Mouse (Mus musculus) hindbrain, embryonic 10.5 days (tissue): Measurements from ENCODE around the gene Tnpo1. TPM values are rescaled to one million over a fixed set of nuclear protein-coding genes. Genes with fewer than 3 reads are reported as not detected.
A peak's percentile ranks its signal among the peaks of the same experiment; 100 is the strongest.

Experiments
- DNase-seq: peaks from one replicate; pipeline ENCODE4 v3.0.0-alpha.2; 2017; ENCODE audit warnings: low spot score
- H3K27ac ChIP-seq: fragments of 300-500 bp; sonication (generic); 2 replicates; pipeline ENCODE4 v1.5.1; 2016; ENCODE audit warnings: mild to moderate bottlenecking, moderate library complexity
- H3K27me3 ChIP-seq: fragments of 300-500 bp; sonication (generic); 2 replicates; pipeline ENCODE4 v1.6.1; 2016; ENCODE audit warnings: mild to moderate bottlenecking; ENCODE audit not compliant: poor library complexity, insufficient read depth, severe bottlenecking
- H3K36me3 ChIP-seq: fragments of 300-500 bp; sonication (generic); 2 replicates; pipeline ENCODE4 v1.6.1; 2016; ENCODE audit warnings: mild to moderate bottlenecking, moderate library complexity
- H3K4me1 ChIP-seq: fragments of 300-500 bp; sonication (generic); replicated peaks from 2 replicates; pipeline ENCODE4 v1.6.1; 2016; ENCODE audit warnings: mild to moderate bottlenecking
- H3K4me3 ChIP-seq: fragments of 300-500 bp; sonication (generic); 2 replicates; pipeline ENCODE4 v1.5.1; 2016; ENCODE audit warnings: mild to moderate bottlenecking, moderate library complexity
- H3K9me3 ChIP-seq: fragments of 300-500 bp; sonication (generic); 2 replicates; pipeline ENCODE4 v1.6.1; 2016; ENCODE audit warnings: mild to moderate bottlenecking, moderate library complexity
- WGBS: fragments of 180-500 bp; shearing (Covaris S2); methylation state at CpG from one replicate; pipeline ENCODE4 v1.1.7; 2016; 5-methylcytosine and 5-hydroxymethylcytosine counted together
- polyA plus RNA-seq: library from polyadenylated mRNA; unstranded; fragments of >200 nt; fragmentation: Nextera tagmentation; extraction: Ambion mirVana; gene quantifications from 2 replicates; pipeline ENCODE4 v1.2.1, GENCODE M21; 2016

Tnpo1 gene
- polyA plus RNA-seq, 1 experiment from 2014 or later, result 74.6 TPM

GRCm38 (mm10) chr13:98874727-98875126 lies 51.5 kb downstream of the Tnpo1 start:
- Histone ChIP-seq H3K36me3 (peaks cover 99% of the 10 kb centered on the region), H3K27ac (no peak overlapping the region), H3K27me3 (no peaks in the 10 kb centered on the region), H3K9me3 (no peaks in the 10 kb centered on the region), H3K4me1 (peaks cover 4% of the 10 kb centered on the region; the same call in 1 of the 2 replicates), H3K4me3 (no peak overlapping the region)
- DNase-seq, result no peak
- WGBS, result 94% methylated on average over 3 of the region's 3 CpGs

DNA sequence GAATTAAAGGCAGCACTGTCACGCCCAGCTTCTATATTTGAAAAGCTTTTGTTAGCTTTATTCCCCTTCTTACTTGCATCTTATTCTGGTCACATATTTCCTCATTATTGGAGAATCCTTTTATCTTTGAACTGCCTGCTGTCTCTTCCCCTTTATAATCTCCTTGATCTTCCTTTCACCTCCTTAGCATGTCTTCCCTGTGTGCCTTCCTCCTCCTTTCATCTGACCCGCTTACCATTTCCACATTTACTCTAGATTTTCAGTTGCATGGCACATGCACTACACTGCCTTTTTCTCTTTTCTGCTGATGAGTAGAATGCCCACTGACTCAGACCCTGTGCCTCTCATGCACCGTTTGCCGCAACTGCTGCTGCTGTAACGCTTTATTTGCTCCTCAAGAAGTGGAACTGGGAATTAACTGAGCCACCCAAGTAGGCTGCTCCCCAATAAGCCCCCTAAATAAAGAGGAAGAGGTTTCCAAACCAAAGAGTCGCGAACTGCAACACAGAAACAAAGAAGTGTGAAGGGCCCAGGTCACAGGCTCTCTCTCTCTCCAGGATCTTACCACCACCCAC lies 53.8 kb downstream of the Tnpo1 start:
- Histone ChIP-seq H3K36me3 (peaks cover 99% of the 10 kb centered on the region), H3K4me1 (peaks cover 4% of the 10 kb centered on the region; the same call in 1 of the 2 replicates), H3K27ac (no peak overlapping the region), H3K9me3 (no peaks in the 10 kb centered on the region), H3K4me3 (no peak overlapping the region), H3K27me3 (no peaks in the 10 kb centered on the region)
- DNase-seq, result no peak
- WGBS, result 78% methylated on average over 7 of the region's 7 CpGs

DNA sequence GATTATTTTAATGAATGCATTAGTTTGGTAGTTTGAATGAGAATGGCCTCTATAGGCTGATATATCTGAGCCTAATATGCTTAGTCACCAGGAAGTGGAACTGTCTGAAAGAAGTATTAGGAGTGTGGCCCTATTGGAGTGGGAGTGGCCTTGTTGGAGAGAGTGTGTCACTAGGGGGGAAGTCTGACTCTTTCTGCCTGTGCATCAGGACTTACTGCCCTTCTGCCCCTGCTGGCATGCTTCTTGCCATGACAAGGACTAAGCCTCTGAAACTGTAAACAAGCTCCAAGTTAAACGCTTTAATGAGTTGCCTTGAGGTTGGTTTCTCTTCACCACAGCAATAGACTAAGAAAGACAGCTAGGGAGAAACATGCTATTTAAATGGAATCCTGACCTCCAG lies 54.9 kb downstream of the Tnpo1 start:
- no peaks in the 10 kb centered on the region for H3K27me3 ChIP-seq
- DNase-seq, result no peak
- peaks cover 4% of the 10 kb centered on the region; the same call in 1 of the 2 replicates for H3K4me1 ChIP-seq
- H3K36me3 ChIP-seq, result peaks cover 99% of the 10 kb centered on the region
- WGBS, result 81% methylated on average over 1 of the region's 1 CpGs
- H3K9me3 ChIP-seq, result no peaks in the 10 kb centered on the region
- no peak overlapping the region for H3K4me3 ChIP-seq
- no peak overlapping the region for H3K27ac ChIP-seq

GRCm38 (mm10) chr13:98868236-98868923 lies 57.8 kb downstream of the Tnpo1 start:
- no peak for DNase-seq
- no peak overlapping the region for H3K27ac ChIP-seq
- H3K4me3 ChIP-seq, result no peak overlapping the region
- peaks cover 4% of the 10 kb centered on the region; the same call in 1 of the 2 replicates for H3K4me1 ChIP-seq
- peaks cover 99% of the 10 kb centered on the region for H3K36me3 ChIP-seq
- H3K27me3 ChIP-seq, result no peaks in the 10 kb centered on the region
- 94% methylated on average over 9 of the region's 9 CpGs for WGBS
- no peaks in the 10 kb centered on the region for H3K9me3 ChIP-seq

- 69% methylated on average over 2 of the region's 2 CpGs for WGBS
- DNase-seq, result peak; percentile 35
- no peaks in the 10 kb centered on the region for H3K27me3 ChIP-seq
- H3K4me1 ChIP-seq, result peaks cover 4% of the 10 kb centered on the region; the same call in 1 of the 2 replicates
- H3K9me3 ChIP-seq, result no peaks in the 10 kb centered on the region
- no peak overlapping the region for H3K27ac ChIP-seq
- H3K4me3 ChIP-seq, result no peak overlapping the region
- peaks cover 99% of the 10 kb centered on the region for H3K36me3 ChIP-seq
Observed at GRCm38 (mm10) chr13:98867810-98868209, 58.4 kb downstream of the Tnpo1 start.

GRCm38 (mm10) chr13:98855291-98855690 lies 70.9 kb downstream of the Tnpo1 start:
- no peak for DNase-seq
- WGBS, result 95% methylated on average over 8 of the region's 8 CpGs
- no peaks in the 10 kb centered on the region for H3K27me3 ChIP-seq
- H3K4me3 ChIP-seq, result no peak overlapping the region
- H3K9me3 ChIP-seq, result no peaks in the 10 kb centered on the region
- H3K27ac ChIP-seq, result no peak overlapping the region
- H3K4me1 ChIP-seq, result no peaks in the 10 kb centered on the region
- H3K36me3 ChIP-seq, result peaks cover 99% of the 10 kb centered on the region

GRCm38 (mm10) chr13:98845794-98846193 lies 80.4 kb downstream of the Tnpo1 start:
- peaks cover 98% of the 10 kb centered on the region for H3K36me3 ChIP-seq
- H3K9me3 ChIP-seq, result no peaks in the 10 kb centered on the region
- no peak overlapping the region for H3K27ac ChIP-seq
- H3K4me3 ChIP-seq, result no peak overlapping the region
- no peaks in the 10 kb centered on the region for H3K27me3 ChIP-seq
- H3K4me1 ChIP-seq, result no peaks in the 10 kb centered on the region
- WGBS, result 97% methylated on average over 1 of the region's 1 CpGs
- no peak for DNase-seq

GRCm38 (mm10) chr13:98836423-98837088 lies 89.6 kb downstream of the Tnpo1 start:
- Histone ChIP-seq H3K9me3 (no peaks in the 10 kb centered on the region), H3K27me3 (no peaks in the 10 kb centered on the region), H3K4me1 (no peaks in the 10 kb centered on the region), H3K36me3 (peaks cover 51% of the 10 kb centered on the region), H3K4me3 (no peak overlapping the region), H3K27ac (no peak overlapping the region)
- 82% methylated on average over 6 of the region's 6 CpGs for WGBS
- no peak for DNase-seq

DNA sequence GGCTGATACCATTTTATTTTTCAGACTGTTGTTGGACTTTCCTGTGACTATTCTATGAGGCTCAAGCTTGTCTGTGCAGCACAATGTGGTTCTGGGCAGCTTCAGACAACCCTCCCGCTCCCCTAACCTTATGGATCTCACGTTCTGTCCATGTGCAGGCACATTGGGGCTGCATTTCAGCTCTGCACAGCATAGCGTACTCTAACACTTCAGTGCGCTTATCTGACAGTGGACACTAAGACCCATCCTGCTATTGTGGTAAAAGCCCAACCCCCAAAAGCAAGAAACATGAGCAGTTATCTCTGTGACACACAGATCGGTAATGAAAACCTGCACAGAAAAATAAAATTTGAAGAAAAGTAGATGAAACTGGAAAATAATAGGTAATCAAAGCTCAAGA lies 90.4 kb downstream of the Tnpo1 start:
- no peaks in the 10 kb centered on the region for H3K27me3 ChIP-seq
- H3K36me3 ChIP-seq, result peaks cover 43% of the 10 kb centered on the region
- H3K9me3 ChIP-seq, result no peaks in the 10 kb centered on the region
- no peak for DNase-seq
- no peak overlapping the region for H3K27ac ChIP-seq
- no peak overlapping the region for H3K4me3 ChIP-seq
- WGBS, result 95% methylated on average over 5 of the region's 5 CpGs
- no peaks in the 10 kb centered on the region for H3K4me1 ChIP-seq

DNA sequence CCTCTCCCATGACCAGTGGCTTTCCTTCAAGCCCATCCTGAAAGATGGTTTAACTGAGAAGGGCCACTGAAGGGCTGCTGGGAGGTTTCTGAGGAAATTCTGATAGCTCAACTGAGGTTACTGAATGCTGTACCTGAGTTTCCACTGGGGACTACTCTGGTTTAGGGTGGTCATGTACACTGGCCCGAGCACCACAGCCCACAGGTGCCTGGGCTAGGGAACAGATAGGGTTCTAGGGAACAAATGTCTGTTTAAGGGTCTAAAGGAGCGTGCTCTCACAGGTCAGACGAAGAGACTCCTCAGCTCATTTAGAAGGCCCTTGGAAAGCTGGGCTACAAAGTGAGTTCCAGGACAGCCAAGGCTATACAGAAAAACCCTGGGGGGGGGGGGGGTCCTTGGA lies 91.5 kb downstream of the Tnpo1 start:
- Histone ChIP-seq H3K27ac (0 out of 2 replicates have a peak overlapping the region, but pooled peaks have one; percentile 0), H3K9me3 (no peaks in the 10 kb centered on the region), H3K36me3 (peaks cover 33% of the 10 kb centered on the region), H3K27me3 (no peaks in the 10 kb centered on the region), H3K4me3 (no peak overlapping the region), H3K4me1 (no peaks in the 10 kb centered on the region)
- WGBS, result 84% methylated on average over 3 of the region's 3 CpGs
- DNase-seq, result no peak

- WGBS, result 57% methylated on average over 1 of the region's 1 CpGs
- no peak for DNase-seq
- Histone ChIP-seq H3K4me1 (no peaks in the 10 kb centered on the region), H3K27me3 (no peaks in the 10 kb centered on the region), H3K27ac (no peak overlapping the region), H3K4me3 (no peak overlapping the region), H3K36me3 (peaks cover 28% of the 10 kb centered on the region), H3K9me3 (no peaks in the 10 kb centered on the region)
Observed at GRCm38 (mm10) chr13:98834199-98834598, 92.0 kb downstream of the Tnpo1 start.

- 86% methylated on average over 10 of the region's 10 CpGs for WGBS
- Histone ChIP-seq H3K4me1 (no peaks in the 10 kb centered on the region), H3K27me3 (no peaks in the 10 kb centered on the region), H3K9me3 (no peaks in the 10 kb centered on the region), H3K36me3 (peaks cover 13% of the 10 kb centered on the region; the same call in 1 of the 2 replicates), H3K4me3 (no peak overlapping the region), H3K27ac (no peak overlapping the region)
- DNase-seq, result no peak
Observed at GRCm38 (mm10) chr13:98832451-98833450, 93.4 kb downstream of the Tnpo1 start.
